Mouse (Mus musculus): ENCODE data around the gene Rsrc1.

Gene Rsrc1

GRCm38 (mm10) chr3:67279781-67280180 lies 298.6 kb downstream of the Rsrc1 start:
- no peak for DNase-seq (ENCODE audit: low read depth, low spot score)

GRCm38 (mm10) chr3:67280247-67280646 lies 299.1 kb downstream of the Rsrc1 start:
- DNase-seq (ENCODE audit: low read depth, low spot score): no peak

- no peak for DNase-seq (ENCODE audit: low read depth, low spot score)
Measured at GRCm38 (mm10) chr3:67284039-67284438, 302.8 kb downstream of the Rsrc1 start.

GRCm38 (mm10) chr3:67284848-67285247 lies 303.7 kb downstream of the Rsrc1 start:
- no peak for DNase-seq (ENCODE audit: low read depth, low spot score)

GRCm38 (mm10) chr3:67288664-67289063 lies 307.5 kb downstream of the Rsrc1 start:
- no peak for DNase-seq (ENCODE audit: low read depth, low spot score)

- no peak for DNase-seq (ENCODE audit: low read depth, low spot score)
Measured at GRCm38 (mm10) chr3:67289482-67289881, 308.3 kb downstream of the Rsrc1 start.

- DNase-seq (ENCODE audit: low read depth, low spot score): no peak
Measured at GRCm38 (mm10) chr3:67308725-67309124, 327.5 kb downstream of the Rsrc1 start.

- DNase-seq (ENCODE audit: low read depth, low spot score): peak; percentile 17
Measured at GRCm38 (mm10) chr3:67309644-67310311, 328.6 kb downstream of the Rsrc1 start.

- peak; percentile 17 for DNase-seq (ENCODE audit: low read depth, low spot score)
Measured at GRCm38 (mm10) chr3:67311436-67311835, 330.2 kb downstream of the Rsrc1 start.

GRCm38 (mm10) chr3:67322422-67322821 lies 341.2 kb downstream of the Rsrc1 start:
- no peak for DNase-seq (ENCODE audit: low read depth, low spot score)

GRCm38 (mm10) chr3:67339558-67339957 lies 358.4 kb downstream of the Rsrc1 start:
- DNase-seq (ENCODE audit: low read depth, low spot score): peak; percentile 19

- DNase-seq (ENCODE audit: low read depth, low spot score): no peak
Measured at GRCm38 (mm10) chr3:67340921-67341320, 359.7 kb downstream of the Rsrc1 start.

GRCm38 (mm10) chr3:67343004-67343662 lies 361.9 kb downstream of the Rsrc1 start:
- DNase-seq (ENCODE audit: low read depth, low spot score): peak; percentile 23

GRCm38 (mm10) chr3:67344599-67344998 lies 363.4 kb downstream of the Rsrc1 start:
- peak; percentile 76 for DNase-seq (ENCODE audit: low read depth, low spot score)

- DNase-seq (ENCODE audit: low read depth, low spot score): no peak
Measured at GRCm38 (mm10) chr3:67346674-67347073, 365.5 kb downstream of the Rsrc1 start.

- DNase-seq (ENCODE audit: low read depth, low spot score): no peak
Measured at GRCm38 (mm10) chr3:67351406-67352127, 370.4 kb downstream of the Rsrc1 start.

GRCm38 (mm10) chr3:67352128-67352762 lies 371.1 kb downstream of the Rsrc1 start:
- peak; percentile 69 for DNase-seq (ENCODE audit: low read depth, low spot score)

GRCm38 (mm10) chr3:67352763-67353149 lies 371.6 kb downstream of the Rsrc1 start:
- DNase-seq (ENCODE audit: low read depth, low spot score): no peak

GRCm38 (mm10) chr3:67358376-67358775 lies 377.2 kb downstream of the Rsrc1 start:
- no peak for DNase-seq (ENCODE audit: low read depth, low spot score)

- no peak for DNase-seq (ENCODE audit: low read depth, low spot score)
Measured at GRCm38 (mm10) chr3:67366087-67366892, 385.1 kb downstream of the Rsrc1 start.

GRCm38 (mm10) chr3:67367481-67367880 lies 386.3 kb downstream of the Rsrc1 start:
- no peak for DNase-seq (ENCODE audit: low read depth, low spot score)
